Mouse (Mus musculus) cerebellum, postnatal 4 days (tissue): ENCODE results near the gene Scly.

Experiments used
- DNase-seq, 2 experiments: peaks; one replicate each; pipeline ENCODE4 v3.0.0; 2022; ENCODE audit warnings: low spot score in 2 of 2, mixed read lengths in 1 of 2

The Scly gene

DNA sequence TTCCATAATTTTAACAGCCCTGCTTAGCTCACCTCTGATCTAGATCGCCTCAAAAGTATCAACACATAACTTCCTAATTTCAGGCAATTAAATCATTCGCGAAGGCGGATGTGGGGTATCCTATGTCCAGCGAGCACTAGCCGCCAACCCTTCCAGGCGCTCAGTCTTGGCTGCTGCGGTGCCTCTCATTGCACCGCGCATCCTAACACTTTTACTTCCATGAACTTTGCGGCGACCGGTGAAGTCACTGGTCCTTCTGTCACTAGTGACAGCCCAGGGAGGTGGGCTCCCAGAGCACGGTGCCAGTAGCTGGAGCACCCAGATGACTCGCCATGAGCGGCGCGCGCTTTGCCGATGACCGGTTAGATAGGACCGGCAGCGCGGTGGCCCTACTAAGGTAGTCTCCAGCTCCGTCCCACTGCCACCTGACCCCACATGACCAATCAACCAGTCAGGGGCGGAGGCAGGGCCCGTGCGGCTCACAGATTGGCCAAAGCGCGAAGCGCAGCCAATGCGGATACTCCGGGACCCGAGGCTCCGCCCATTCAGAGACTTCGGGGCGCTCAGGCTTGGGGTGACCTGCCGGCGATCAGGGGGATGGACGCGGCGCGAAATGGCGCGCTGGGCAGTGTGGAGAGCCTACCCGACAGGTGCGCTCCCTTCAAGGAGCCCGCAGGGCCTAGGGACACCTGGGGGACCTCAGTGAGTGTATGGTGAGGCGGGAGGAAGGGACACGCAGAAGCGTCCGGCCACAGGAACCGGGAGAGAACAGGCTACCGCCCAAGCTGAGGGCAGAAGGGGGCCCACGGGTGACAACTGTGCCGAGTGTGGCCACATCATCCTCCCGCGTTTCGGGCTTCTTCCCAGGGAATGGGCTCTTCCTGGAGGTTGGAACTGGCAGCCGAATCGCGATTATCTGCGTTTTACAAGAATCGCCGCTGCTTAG, at the start of gene Scly:
TSS of gene Scly (plus strand) at position 540 of the 946 bp plus-strand sequence.
- peak; percentile 87 to 89 for DNase-seq

GRCm38 (mm10) chr1:91248970-91249369, 49.2 kb upstream of the Scly start:
- no peak for DNase-seq

- peak; percentile 75 to 89 for DNase-seq
Observed at GRCm38 (mm10) chr1:91249564-91250414, 48.3 kb upstream of the Scly start, which contains the start of gene Ube2f. Gene Ube2f (plus strand): TSS chr1:91250304.

DNA sequence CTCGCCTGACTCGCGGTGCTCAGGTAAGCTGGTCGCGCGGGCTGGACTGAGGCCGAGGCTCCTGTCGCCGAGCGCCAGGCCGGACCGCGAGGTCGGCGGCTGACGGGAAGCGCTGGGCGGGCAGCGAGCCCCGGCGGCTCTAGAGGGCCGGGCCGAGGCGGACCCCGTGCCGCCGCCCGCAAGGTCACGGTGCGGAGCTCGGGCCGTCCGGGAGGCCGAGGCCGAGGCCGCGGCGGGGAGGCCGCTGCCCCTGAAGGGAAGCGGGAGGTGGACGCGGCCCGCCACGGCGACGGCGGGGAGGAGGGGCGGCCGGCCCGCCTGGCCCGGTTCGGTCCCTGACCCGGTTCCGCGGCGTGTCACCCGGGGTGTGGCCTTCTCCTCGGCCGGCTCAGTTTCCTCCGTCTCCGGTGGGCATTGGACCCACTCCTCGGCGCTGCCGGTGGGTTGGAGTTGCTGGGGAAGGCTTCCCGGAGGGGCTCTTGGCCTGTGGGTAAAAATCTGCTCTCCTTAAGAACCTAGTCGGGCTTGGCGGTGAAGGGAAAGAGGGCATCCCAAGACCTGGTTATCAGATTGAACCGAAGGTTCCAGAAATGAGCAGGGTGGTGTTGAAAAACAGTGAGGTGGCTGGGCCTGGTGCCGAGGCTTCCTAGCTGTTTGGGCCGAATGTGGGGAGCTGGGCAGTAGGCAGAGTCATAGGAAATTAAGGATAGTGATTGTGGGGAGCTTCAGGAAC, 47.6 kb upstream of the Scly start:
- peak in 1 of 2 experiments; percentile 15 for DNase-seq

- no peak for DNase-seq
Observed at GRCm38 (mm10) chr1:91251148-91251650, 46.9 kb upstream of the Scly start.

- no peak for DNase-seq
Observed at GRCm38 (mm10) chr1:91251927-91252326, 46.2 kb upstream of the Scly start.

DNA sequence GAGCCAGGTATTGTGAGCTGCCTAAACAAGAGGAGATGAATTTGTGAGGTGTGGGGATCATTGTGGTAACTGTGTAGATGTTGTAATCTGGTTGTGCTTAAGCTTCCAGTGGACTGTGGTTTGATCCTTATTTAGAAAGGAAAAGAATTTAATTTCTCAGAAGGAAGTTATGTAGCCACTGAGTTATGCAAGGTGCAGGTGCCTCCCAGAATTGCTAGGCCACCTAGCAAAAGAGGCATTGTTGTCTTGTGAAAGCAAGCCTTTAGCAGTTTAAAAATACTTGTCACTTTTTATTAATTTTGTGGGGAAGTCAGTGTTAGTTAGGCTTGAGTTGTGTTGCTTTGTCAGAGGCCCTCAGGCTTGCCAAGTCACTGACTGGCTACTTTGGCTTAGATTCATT, 40.2 kb upstream of the Scly start:
- no peak for DNase-seq

DNA sequence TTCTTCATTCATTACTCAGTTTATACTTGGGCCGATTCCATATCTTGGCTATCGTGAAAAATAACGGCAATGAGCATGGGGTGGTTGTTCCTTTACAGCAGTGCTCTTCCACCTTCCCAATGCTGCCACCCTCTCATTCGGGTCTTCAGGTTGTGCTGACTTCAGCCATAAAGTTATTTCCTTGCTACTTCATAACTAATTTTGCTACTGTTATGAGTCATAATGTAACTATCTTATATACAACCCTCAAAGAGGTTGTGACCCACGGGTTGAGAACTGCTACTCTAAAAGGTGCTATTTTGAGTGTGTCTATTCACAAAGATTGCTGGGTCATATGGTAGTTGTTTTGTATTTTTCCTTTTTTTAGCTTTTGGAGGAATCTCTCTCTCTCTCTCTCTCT, 38.3 kb upstream of the Scly start:
- DNase-seq, result no peak

GRCm38 (mm10) chr1:91262508-91262907, 35.6 kb upstream of the Scly start:
- no peak for DNase-seq

DNA sequence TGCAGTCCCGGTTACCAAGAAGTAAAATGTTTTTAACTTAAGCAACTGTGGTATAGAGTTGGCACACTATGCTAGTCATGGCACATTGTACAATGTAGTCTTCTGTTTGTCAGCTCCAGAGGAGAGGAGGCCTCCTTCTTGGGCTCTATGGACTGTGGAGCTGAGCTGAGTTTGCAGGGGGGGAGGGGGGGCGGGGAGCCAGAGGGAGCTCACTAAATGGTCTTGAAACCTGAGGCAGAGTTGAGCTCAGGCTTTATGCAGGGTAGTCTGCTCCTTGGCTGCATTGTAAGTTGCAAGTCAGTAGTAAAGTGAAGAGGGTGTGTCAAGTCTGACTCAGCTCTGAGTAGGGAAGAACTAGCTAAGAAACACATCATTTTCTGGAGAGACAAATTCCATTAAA, 25.9 kb upstream of the Scly start:
- DNase-seq, result no peak

DNA sequence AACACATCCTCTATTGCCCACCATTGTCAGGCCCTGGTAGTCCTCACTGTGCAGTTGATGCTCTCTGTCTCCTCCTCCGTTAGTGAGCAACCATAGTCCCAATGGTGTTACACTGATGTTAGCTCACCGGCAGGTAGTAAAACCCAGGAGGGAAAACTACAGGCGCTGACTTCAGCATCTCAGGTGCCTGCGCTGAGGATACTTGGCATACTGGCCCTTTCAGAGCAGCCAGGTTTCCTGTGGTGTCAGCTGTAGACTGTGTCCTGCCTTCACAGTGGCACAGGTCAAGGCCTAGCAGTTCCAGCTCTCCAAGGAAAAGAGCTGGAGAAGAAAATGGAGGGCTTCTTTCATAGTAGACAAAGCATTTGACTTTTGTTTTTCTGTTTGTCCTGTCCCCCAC, 21.6 kb upstream of the Scly start:
- no peak for DNase-seq

DNA sequence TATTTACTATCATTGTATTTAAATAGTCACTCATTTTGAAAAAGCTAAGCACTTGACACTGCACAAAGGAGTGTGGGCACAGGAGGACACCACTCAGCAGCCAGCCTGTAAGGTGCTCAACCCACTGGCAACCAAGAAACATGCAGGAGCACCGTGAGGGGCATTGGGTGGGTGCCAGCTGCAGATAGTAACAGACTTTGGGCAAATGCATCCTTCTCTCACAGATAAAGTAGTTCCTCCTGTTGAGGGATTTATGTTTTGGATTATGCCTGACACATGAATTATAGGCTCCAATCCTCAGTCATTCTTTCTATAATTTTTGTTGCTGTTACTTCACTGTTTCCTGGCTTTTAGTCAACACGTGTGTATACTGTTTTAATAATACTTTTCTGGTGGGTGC, 20.7 kb upstream of the Scly start:
- no peak for DNase-seq

DNA sequence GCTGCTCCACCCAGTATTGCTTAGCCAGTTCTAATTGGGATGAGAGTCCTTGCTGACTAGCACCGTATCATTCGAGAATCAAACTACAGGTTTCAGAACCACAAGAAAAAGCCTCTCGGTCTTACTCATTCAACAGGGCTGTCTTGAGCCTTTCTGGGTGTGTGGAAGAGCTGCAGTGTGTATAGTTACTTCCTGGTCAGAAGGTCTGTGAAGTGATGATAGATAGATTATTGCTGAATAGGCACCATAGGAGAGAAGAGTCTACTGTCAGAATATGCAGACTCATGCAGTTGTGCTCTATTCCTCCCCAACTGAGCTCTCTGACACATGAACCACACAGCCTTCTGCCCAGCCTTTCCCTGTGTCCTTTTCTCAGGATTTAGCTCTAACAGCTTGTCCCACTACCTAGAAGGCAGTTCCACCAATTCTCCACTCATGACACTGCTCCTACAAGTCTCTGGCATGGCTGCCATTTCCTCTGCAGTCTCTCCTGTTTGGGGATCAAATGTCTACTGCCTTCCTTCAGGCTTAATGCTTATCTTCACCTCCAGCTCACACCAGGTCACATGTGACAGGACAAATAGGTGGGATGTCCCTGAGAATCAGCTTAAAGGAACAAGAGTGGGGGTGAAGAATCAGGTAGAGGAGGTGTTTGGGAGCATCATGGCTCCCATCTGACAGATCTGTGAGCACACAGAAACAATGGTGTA, 19.6 kb upstream of the Scly start:
- no peak for DNase-seq

DNA sequence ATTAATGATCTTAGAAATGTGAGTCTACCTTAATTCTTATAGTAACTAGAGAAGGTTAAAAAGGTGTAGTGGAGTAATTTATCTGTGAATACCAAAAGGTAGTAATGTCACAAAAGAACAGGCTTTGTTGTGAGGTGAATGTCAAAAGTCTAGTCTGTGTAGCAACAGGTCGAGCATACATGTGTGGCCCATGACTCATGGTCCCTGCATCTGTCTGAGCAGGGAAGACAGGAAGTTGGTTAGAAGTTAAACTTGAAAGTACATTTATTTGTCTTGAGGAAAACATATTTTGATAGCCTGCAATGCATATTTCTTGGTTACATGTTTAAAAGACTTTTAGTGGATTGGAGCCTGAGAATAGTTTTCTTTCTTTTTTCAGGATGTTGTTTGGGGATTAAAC, 19.0 kb upstream of the Scly start:
- DNase-seq, result no peak

DNA sequence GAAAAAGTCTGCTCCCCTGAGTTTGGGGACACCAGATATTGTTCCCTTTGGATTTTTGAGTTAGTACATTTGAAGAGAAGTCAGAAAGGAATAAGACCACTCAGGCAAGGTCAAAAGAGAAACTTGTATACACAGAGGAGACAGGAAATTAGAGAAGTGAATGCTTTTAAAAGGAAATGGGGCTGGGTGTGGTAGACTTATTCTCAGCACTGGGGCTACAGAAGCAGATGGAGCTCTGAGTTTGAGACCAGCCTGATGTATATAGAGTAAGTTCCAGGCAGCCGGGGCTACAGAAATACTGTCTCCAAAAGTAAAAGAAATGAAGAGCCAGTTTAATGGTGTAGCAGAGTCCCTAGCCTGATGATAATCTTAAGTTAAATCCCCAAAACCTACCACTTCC, 15.6 kb upstream of the Scly start:
- no peak for DNase-seq

- DNase-seq, result no peak
Observed at GRCm38 (mm10) chr1:91289375-91289774, 8.8 kb upstream of the Scly start.

- DNase-seq, result no peak
Observed at GRCm38 (mm10) chr1:91292101-91292825, 5.9 kb upstream of the Scly start.

DNA sequence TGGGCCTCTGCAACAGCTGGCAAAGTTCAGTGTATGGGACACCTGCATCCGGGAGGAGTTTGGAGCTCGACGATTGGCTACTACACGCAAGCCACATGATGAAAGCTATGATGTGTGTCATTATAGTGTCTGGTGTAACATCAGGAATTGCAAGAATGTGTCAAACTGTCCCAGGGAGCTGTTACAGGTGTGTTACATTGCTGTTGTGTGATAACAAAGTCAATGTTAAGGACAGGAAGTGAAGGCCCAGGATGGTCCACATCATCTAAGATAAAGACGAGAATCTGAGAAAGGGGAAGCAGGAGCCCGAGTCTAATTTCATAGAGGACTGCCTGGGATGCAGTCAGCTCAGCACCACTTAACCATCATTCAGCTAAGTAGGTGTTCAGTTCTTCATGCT, 2.6 kb upstream of the Scly start:
- DNase-seq, result no peak

DNA sequence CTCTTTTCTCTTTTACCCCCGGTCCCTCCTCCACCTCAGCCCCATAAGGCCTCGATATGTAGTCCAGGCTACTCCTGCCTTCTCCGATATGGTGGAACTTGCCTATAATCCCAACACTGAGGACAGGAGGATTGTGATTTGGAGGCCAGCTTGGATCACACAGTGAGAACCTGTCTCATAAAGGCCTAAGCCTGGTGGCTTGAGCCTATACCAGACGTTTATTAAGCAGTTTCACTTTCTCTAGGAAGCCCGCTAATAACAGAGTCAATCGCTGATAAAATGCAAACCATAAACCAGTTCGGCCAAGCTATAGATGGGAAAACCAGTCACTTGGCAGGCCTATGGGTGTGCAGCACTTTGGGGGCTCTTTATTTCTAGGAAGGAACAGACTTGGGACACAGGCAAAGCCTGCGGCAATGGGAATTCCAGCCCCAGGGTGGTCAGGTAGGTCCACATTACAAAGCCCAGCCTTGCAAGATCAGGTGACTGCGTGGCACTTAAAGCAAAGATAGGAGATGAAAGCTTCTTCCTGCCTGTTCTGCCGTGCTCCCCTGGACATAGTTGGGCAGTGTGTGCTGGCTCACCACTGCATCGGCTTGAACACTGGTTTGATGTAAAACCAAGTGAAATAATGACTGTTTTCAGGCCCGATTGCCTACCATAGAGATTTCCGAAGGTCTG, 1.0 kb downstream of the Scly start:
- DNase-seq, result no peak
